Mouse (Mus musculus) inflammation-experienced regulatory T-cells, adult 16 weeks (primary cell): ENCODE results near the gene Mief1. TPM values are rescaled to one million over a fixed set of nuclear protein-coding genes. Genes with fewer than 3 reads are reported as not detected.

Experiments used
- polyA plus RNA-seq: library from polyadenylated mRNA; unstranded; fragments of 100-300 nt; shearing (Covaris generic); gene quantifications from one replicate; pipeline ENCODE4 v1.2.1, GENCODE M21; 2017

Mief1 gene
- 37.3 TPM for polyA plus RNA-seq

DNA sequence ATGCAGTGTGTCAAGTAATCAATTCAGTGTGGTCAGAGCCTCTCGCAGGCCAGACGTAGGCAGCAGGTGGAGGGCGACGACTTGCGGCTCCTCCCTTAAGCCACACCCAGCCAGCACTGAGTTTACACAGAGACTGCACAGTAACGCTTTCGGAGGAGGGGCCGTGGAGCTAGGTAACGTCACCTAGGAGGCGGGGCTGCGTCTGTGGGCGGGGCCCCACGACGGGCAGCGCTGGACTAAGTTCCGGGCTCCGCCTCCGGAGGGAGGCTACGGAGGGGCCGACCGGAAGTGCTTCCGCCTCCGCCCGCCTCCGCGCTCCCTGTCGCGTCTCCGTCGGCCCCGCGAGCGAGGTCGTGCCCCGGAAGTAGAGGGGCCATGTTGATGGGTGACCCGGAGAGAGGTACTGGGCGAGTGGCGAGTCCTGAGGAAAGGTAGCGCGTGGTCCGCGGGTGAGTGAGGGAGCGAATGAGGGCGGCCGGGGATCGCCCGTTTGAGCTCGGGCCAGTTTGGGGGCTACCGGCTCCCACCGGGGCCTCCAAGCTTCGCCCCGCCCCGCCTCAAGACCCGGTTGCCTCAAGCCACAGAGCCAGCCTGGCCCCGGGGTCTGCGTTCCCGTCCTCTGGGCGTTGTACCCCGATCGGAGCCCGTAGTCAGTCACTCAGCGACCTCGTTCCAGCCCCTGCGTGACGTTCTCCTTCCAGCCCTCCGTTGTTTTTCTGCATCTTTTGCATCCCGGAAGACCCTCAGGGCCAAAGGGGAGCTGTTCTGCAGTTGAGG is at the start of gene Mief1:
TSS of gene Mief1 (plus strand) at position 286 of the 777 bp plus-strand sequence.

DNA sequence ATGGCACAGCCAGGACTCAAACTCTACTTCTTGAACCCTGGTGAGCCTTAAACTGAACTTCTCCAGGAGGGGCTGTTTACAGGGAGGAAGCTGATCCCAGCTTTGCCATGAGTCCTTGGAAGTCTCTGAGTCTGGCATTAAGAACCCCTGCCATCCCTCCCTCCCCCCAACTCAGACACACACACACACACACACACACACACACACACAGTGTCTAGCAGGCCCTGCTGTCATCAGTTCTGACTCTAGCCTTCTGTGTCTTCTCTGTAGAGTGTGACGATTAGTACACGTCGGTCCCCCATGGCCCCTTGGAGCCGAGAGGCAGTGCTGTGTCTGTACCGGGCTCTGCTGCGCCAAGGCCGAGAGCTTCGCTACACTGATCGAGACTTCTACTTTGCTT is 1.7 kb downstream of the Mief1 start, which contains the start of gene AC140267.1:
TSS of gene AC140267.1 (plus strand) at position 301 of the 400 bp plus-strand sequence.

DNA sequence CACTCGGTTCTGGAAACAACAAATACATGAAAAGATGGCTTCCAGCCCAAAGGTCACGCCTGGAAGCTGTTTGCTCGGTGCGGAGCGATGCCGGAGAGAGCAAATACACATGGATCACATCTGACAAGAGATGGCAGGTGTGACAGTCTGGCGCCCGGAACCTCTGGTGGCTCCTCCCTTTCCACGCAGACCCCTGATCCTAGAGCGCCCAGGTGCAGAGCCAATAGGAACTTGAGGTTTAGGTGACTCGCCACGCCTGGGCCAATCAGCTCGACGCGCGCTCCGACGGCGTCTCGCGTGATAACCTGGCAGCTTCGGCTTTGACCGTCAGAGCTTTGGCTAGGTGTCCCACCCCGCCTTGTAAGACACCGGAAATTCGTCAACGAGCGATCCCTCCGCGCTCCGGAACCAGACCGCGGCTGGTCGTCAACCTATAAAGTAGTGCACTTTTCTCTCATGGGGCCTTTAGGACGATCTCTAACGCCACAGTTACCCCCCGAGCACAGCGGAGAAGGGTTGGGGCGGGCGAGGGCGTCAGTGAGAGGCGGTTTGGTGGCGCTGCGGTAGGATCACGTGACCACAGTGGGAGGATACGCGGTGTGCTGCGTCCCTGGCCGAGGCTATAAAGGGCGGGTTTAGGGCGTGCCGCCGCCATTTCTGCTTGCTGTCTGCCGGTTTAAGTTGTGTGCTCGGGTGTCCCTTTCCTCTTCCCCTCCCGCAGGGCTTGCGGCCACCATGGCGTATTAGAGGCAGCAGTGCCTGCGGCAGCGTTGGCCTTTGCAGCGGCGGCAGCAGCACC is 21.2 kb downstream of the Mief1 start, which contains the start of gene Atf4:
TSS of gene Atf4 (plus strand) at position 338 of the 799 bp plus-strand sequence.

DNA sequence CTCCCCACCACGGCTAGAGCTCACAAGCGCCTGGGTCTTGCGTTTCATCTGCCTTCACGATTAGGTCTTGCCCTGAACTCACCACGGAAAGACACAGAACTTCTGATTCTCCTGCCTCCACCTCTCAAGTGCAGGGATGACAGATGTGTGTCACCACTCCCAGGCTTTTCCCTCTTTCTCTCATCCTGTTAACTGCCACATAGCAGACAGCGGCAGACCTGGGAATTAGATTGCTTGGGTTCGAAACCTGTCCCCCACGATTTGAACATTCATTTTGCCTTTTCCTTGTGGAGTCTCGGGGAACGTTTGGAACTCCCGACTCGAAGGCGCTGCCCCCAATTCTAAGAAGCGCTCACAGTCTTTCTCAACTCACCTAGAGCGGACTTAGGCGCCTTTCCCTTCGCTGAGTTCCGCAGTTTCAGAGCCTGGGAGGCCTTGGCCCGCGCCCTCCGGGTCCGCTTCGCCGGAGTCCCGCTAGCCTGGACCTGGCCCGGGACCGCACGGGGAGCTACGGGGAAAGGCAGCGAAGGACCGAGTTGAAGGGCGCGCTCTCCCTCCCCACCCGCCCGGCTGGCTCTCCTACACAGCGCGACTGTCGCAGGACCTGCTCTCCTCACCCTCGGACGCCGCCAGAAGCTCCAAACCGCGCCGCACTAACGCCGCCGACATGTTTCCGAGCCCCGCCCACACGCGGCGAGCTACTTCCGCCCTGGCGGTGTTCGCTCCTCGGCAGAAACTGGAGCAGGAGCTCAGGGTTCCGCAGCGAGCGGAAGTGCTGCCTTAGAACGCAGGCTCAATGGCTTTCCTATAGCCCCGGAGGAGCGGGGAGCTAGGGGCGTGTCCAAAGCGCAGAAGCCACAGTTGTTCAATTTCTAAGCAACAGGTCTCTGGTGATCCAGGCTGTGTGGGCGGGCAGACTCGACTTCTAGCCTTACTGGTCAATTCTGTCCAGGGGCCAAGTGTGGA is 30.1 kb downstream of the Mief1 start, which contains the start of gene Rps19bp1:
TSS of gene Rps19bp1 (minus strand) at position 706 of the 966 bp plus-strand sequence.

DNA sequence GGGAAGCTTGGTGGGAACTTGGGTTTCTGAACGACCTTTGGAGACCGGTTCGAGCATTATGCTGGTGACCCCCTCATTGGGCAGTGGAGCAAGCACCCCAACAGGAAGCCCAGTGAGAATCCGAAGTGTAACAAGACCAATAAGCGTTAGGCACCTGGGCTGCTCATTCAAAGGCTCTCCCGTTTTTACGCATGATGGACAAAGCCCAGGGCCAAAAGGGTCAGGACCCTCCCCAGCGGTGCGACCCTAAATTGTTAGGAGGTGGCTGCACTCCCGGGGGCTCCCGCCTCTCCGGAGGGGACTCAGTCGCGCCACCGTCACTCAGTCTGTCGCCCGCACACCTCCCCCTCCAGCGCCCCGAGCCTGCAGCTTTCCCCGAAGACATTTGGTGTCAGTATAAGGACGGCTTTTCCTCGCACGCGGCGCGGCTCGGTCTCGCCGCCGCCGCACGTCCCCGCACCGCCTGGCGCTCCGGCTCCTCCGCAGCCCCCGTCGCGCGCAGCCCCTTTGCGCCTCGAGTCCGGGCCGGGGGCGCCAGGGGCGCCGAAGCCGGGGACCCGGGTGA is 53.1 kb downstream of the Mief1 start, which contains the start of gene Cacna1i:
TSS of gene Cacna1i (plus strand) at position 388 of the 565 bp plus-strand sequence.

Other genes with a start within 250 kb of the Mief1 start
- gene Pdgfb, start 219.0 kb upstream of the Mief1 start, polyA plus RNA-seq, result 1.5 TPM
- 0.60 TPM for gene Syngr1, start 142.7 kb upstream of the Mief1 start, polyA plus RNA-seq
- 1,298 TPM for gene Rpl3, start 142.2 kb upstream of the Mief1 start, polyA plus RNA-seq
- 28.4 TPM for gene Tab1, start 100.9 kb upstream of the Mief1 start, polyA plus RNA-seq
- gene Mgat3, start 60.3 kb upstream of the Mief1 start, polyA plus RNA-seq, result not detected
- gene AC140267.1, start 1.8 kb downstream of the Mief1 start, polyA plus RNA-seq, result not detected
- gene Atf4, start 21.2 kb downstream of the Mief1 start, polyA plus RNA-seq, result 106 TPM
- 30.8 TPM for gene Rps19bp1, start 30.3 kb downstream of the Mief1 start, polyA plus RNA-seq
- 0.02 TPM for gene Cacna1i, start 53.2 kb downstream of the Mief1 start, polyA plus RNA-seq